Mouse (Mus musculus) heart, postnatal 0 days (tissue): ENCODE measurements at regions not wholly inside any gene's neighbourhood (a gene's known extent, or its start where the extent isn't known, plus 50 kb on each side); places are given as distances from the start of the nearest gene placed in this dataset.
A peak's percentile ranks its signal among the peaks of the same experiment; 100 is the strongest.

Experiments used
- ATAC-seq: fragments of 200-750 bp; cut with Nextera tagmentation; 2 replicates; pipeline ENCODE4 v1.8.0; 2017; ENCODE audit warnings: low read depth, moderate number of reproducible peaks, moderate library complexity; ENCODE audit not compliant: insufficient read depth
- DNase-seq: peaks from one replicate; pipeline ENCODE4 v3.0.0-alpha.2; 2016; ENCODE audit warnings: low spot score
- H3K27ac ChIP-seq: fragments of 300-500 bp; sonication (generic); 2 replicates; pipeline ENCODE4 v1.5.1; 2014; ENCODE audit warnings: low read depth, mild to moderate bottlenecking
- H3K27me3 ChIP-seq: fragments of 300-500 bp; sonication (generic); 2 replicates; pipeline ENCODE4 v1.6.1; 2014; ENCODE audit warnings: low read length, mixed read lengths; ENCODE audit not compliant: control insufficient read depth, insufficient read depth
- H3K36me3 ChIP-seq: fragments of 300-500 bp; sonication (generic); replicated peaks from 2 replicates; pipeline ENCODE4 v1.6.1; 2014; ENCODE audit warnings: low read length, mixed read lengths; ENCODE audit not compliant: control insufficient read depth, insufficient read depth
- H3K4me1 ChIP-seq: fragments of 300-500 bp; sonication (generic); 2 replicates; pipeline ENCODE4 v1.6.1; 2014; ENCODE audit warnings: antibody characterized with exemption; ENCODE audit not compliant: control insufficient read depth, insufficient read depth
- H3K4me2 ChIP-seq: fragments of 300-500 bp; sonication (generic); 2 replicates; pipeline ENCODE4 v1.6.1; 2014; ENCODE audit warnings: low read depth, mild to moderate bottlenecking, low read length, moderate library complexity
- H3K4me3 ChIP-seq: fragments of 300-500 bp; sonication (generic); 2 replicates; pipeline ENCODE4 v1.5.1; 2014; ENCODE audit warnings: low read depth, low read length
- H3K9ac ChIP-seq: fragments of 300-500 bp; sonication (generic); replicated peaks from 2 replicates; pipeline ENCODE4 v1.6.1; 2014; ENCODE audit warnings: low read depth, low read length, mixed read lengths
- H3K9me3 ChIP-seq: fragments of 300-500 bp; sonication (generic); replicated peaks from 2 replicates; pipeline ENCODE4 v1.6.1; 2016; ENCODE audit warnings: low read length; ENCODE audit not compliant: control insufficient read depth
- CTCF ChIP-seq: IDR thresholded peaks from 2 replicates; pipeline ENCODE4 v1.5.1; 2016; ENCODE audit warnings: antibody characterized with exemption, control low read depth, low read depth
- EP300 ChIP-seq: IDR thresholded peaks from 2 replicates; pipeline ENCODE4 v1.6.1; 2016; ENCODE audit warnings: antibody characterized with exemption, low read depth
- WGBS: fragments of 180-500 bp; shearing (Covaris S2); extraction: QIAGEN DNeasy Blood & Tissue Kit; methylation state at CpG from one replicate; pipeline ENCODE4 v1.1.7; 2014; 5-methylcytosine and 5-hydroxymethylcytosine counted together

DNA sequence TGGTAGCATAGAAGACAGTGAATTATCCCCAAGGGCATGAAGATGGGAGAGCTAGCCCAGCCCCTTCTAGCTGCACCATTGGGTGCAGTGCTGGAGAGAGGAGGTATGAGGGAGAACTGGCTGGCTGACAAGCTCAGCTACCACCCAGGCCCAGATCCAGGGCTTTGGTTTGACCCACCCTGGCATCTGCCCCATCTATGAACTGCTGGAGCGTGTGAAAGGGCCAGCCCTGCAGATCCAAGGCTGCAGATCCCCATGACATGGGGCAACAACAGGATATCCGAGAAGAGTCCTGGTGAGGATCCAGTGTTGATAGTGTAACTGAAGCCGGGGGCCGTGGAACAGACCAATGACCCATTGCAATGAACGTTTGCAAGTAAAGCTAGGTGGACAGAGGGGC lies 81.2 kb upstream of the Cnksr3 start:
- DNase-seq (no peak), ATAC-seq (no peak)
- 77% methylated on average over 5 of the region's 5 CpGs for WGBS
- Histone ChIP-seq H3K4me1 (peaks cover 2% of the 10 kb centered on the region; the same call in 1 of the 2 replicates), H3K4me3 (no peak overlapping the region), H3K4me2 (no peak overlapping the region), H3K27me3 (no peaks in the 10 kb centered on the region), H3K36me3 (no peaks in the 10 kb centered on the region), H3K9ac (no peak overlapping the region), H3K9me3 (no peaks in the 10 kb centered on the region), H3K27ac (no peak overlapping the region)
- TF ChIP-seq EP300 (no peak), CTCF (no peak)

DNA sequence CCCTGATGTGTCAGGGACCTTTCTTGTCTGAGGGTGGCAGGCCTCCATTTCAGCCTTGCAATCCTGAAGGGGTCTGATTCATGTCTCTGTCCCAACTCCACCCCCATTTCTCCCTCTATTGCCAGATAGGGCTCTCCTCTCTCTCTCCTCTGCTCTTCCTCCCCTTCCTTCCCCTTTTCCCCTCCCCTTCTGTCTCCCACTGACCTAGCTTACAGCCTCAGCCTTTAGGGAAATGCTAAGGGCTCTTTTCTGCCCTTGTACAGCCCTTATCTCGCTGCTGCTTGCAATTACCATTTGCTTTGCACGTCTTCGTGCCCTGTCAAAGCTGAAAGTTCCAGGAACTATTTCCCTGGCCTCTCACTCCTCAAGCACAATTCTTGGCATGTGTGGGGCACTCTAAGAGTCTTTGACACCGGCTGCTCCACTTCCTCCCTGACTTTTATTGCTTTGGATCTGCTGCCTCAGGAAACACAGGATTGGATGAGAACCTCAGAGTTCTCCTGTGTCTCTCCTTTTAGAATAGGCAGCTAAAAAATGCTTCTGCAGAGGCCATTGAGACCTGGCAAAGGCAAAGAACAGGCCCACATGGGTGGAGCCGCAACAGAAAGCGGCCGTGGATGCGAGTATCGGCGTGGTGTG lies 77.9 kb upstream of the Cnksr3 start:
- Histone ChIP-seq H3K4me3 (no peak overlapping the region), H3K4me1 (no peaks in the 10 kb centered on the region), H3K9me3 (peaks cover 3% of the 10 kb centered on the region), H3K9ac (no peak overlapping the region), H3K27me3 (no peaks in the 10 kb centered on the region), H3K4me2 (no peak overlapping the region), H3K27ac (peak overlapping the region; percentile 30; the same call in 1 of the 2 replicates), H3K36me3 (no peaks in the 10 kb centered on the region)
- TF ChIP-seq CTCF = no peak
- no peak for TF ChIP-seq EP300
- 57% methylated on average over 10 of the region's 10 CpGs for WGBS
- DNase-seq (no peak), ATAC-seq (peak; percentile 41; the same call in 1 of the 2 replicates)

DNA sequence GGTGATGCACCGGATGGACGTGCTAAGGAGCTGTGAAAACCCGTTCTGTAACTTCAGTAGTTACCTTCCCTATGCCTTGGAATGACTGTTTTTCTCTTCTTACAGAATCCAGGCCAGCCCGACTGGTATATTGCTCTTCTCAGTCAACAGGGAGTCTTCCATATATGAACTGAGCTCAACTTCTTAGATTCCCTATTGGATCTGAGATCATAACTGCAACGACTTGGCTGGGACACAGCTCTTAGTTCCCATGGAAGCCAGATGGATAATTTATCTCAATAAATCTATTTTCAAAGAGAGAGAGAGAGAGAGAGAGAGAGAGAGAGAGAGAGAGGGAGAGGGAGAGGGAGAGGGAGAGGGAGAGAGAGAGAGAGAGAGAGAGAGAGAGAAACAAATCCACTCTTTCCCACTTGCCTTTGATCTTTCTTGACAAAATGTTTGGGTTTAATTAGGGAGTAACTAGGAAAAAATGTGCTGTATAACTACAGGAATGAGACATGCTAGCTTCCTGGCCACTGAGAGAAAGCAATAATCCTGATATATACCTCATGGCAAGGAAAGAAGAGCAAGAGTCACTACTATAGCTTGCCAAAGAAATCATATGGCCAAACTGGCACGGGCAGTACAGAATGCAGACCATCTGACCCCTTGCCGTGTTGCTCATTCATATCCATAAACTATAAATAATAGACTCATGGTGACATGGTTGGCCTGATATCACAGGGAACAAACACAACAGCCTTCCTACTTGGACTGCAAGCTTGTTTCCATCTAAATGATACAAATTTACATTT lies 73.3 kb upstream of the Cnksr3 start:
- H3K27me3 ChIP-seq = no peaks in the 10 kb centered on the region
- no peak overlapping the region for H3K9ac ChIP-seq
- no peaks in the 10 kb centered on the region for H3K36me3 ChIP-seq
- H3K4me2 ChIP-seq = no peak overlapping the region
- ATAC-seq (no peak), DNase-seq (no peak)
- peaks cover 7% of the 10 kb centered on the region for H3K4me1 ChIP-seq
- WGBS = 71% methylated on average over 7 of the region's 7 CpGs
- H3K27ac ChIP-seq = no peak overlapping the region
- TF ChIP-seq EP300 (no peak), CTCF (no peak)
- H3K9me3 ChIP-seq = peaks cover 3% of the 10 kb centered on the region
- no peak overlapping the region for H3K4me3 ChIP-seq

DNA sequence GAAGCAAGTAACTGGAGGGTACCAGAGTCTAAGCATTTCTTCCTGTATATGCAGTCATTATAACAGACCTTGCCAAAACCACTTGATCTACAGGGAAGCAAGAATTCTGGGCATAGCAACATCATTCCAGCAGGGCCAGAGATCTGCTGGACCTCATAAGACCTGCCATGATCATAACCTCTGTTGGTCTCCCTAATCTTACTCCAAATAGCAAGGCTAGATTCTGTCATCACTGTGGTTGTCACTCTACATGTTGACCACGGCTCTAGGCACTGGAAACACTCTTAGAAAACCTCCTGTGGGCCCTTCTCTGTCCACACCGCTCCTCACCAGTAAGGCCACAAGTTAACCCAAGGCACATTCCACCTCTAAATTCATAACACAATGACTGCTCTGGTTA lies 68.4 kb upstream of the Cnksr3 start:
- H3K9ac ChIP-seq = no peak overlapping the region
- H3K4me2 ChIP-seq = no peak overlapping the region
- 46% methylated on average over 2 of the region's 2 CpGs for WGBS
- no peaks in the 10 kb centered on the region for H3K36me3 ChIP-seq
- H3K4me3 ChIP-seq = no peak overlapping the region
- H3K27me3 ChIP-seq = no peaks in the 10 kb centered on the region
- ATAC-seq (peak; percentile 78), DNase-seq (peak; percentile 25)
- no peak for TF ChIP-seq CTCF
- no peak for TF ChIP-seq EP300
- H3K27ac ChIP-seq = peak overlapping the region; percentile 36; the same call in 1 of the 2 replicates
- H3K9me3 ChIP-seq = no peaks in the 10 kb centered on the region
- H3K4me1 ChIP-seq = peaks cover 10% of the 10 kb centered on the region

DNA sequence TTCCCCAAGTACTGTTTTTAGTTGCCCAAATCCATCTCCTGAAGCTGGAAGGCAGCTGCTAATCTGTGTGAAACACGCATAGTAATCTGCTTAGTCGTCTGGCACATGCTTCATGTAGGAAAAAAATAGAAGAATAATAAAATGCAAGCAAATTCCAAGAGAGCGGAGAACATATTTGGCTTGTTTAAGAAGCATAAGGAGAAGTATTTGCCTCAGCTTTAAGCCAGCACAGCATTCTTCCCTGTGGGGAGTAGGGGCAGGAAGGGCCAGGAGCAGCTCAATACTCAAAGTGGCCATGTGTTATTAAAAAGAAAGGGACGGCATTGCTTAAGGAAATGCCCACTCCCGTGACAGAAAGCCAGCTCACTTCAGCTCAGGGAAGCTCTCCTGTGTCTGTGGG lies 66.8 kb upstream of the Cnksr3 start:
- no peaks in the 10 kb centered on the region for H3K36me3 ChIP-seq
- no peaks in the 10 kb centered on the region for H3K9me3 ChIP-seq
- H3K4me2 ChIP-seq = no peak overlapping the region
- H3K27me3 ChIP-seq = no peaks in the 10 kb centered on the region
- peak; percentile 51 for DNase-seq
- peaks cover 16% of the 10 kb centered on the region for H3K4me1 ChIP-seq
- 36% methylated on average over 5 of the region's 5 CpGs for WGBS
- H3K4me3 ChIP-seq = no peak overlapping the region
- no peak for ATAC-seq
- TF ChIP-seq CTCF = no peak
- TF ChIP-seq EP300 = no peak
- H3K27ac ChIP-seq = peak overlapping the region; percentile 30; the same call in 1 of the 2 replicates
- no peak overlapping the region for H3K9ac ChIP-seq
